Mouse (Mus musculus) embryo, embryonic 9.5 days (tissue): ENCODE data around the gene Nipsnap2.
"Not testable (repeated sequence)": the region's sequence is repeated elsewhere in the genome, so short reads cannot be mapped to it uniquely, and the experiment has no call there.

Experiments used
- DNase-seq: peaks from one replicate; pipeline ENCODE4 v3.0.0-alpha.2; 2017; ENCODE audit errors: extremely low spot score

Nipsnap2 gene

DNA sequence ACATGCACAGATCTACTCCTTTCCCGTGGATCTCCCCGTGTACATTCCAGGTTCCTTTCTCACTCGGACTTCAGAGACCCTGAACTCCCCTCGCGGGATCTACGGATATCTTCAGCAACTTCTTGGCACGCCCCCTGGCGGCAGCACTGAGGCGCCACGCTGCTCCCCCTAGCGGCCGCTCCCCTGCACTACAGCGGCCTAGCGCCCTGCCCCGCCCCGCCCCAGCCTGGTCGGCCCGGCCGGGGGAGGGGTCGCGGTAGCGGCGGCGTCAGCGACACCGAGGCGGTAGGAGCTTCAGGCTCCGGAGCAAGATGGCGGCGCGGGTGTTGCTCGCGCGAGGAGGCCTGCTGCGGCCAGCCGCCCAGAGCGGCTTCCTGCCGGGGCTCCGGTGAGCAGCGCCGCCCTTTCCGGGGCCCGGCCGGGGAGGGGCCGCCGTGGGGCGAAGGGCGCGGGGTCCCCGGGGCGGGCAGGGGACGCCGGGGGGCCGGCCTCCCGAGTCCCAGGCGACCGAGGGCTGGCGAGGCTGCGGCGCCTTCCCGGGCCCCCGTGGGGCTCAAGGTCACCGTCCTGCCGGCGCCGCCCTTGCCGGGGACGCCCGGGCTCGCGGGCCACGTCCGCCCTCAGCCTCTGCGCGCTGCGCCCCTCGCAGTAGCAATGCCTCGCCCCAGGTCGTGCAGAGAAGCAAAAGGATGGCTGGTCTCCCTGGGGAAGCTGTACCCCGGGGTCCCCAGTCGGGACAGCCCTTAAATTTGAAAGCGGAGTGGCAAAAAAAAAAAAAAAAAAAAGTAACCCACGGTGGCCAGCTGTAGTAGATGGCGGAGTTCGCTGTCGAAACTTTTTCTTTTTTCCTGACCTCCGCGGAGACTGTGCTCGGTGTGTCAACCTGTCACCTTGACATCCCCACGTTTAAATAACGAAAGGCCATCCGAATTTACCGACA, at the start of gene Nipsnap2:
Gene Nipsnap2, plus strand, starts transcription at position 230 of the 940 bp plus-strand sequence.
- peak; percentile 99 for DNase-seq

DNA sequence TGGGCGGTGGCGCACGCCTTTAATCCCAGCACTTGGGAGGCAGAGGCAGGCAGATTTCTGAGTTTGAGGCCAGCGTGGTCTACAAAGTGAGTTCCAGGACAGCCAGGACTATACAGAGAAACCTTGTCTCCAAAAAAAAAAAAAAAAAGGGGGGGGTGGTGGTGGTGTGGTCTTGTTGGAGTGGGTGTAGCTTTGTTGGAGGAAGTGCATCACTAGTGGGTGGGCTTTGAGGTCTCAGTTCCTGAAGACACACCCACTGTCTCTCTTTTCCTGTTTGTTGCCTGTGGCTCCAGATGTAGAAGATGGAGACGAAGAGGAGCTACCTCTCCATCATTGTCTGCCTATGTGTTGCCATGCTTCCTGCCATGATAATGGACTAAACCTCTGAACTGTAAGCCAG, 39.7 kb upstream of the Nipsnap2 start:
- DNase-seq: not testable (repeated sequence)

DNA sequence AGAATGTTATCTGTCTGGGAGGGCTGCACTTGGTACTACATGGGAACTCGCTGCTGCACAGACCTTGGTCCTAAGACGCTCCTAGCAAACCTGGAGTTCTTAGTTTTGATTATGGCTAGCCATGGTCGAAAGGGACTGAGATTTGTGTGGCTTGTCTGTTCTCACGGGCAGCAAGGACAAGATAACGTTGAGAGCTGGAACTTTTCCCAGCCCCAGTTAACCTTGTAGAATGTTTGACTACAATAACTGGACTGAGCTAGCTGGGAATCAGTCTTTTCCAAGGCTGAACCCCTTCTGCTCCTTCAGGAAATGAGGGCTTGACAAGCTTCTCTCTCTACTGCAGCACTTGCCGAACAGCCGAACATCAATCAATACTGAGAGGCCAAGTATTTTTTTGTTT, 37.2 kb upstream of the Nipsnap2 start:
- no peak for DNase-seq

DNA sequence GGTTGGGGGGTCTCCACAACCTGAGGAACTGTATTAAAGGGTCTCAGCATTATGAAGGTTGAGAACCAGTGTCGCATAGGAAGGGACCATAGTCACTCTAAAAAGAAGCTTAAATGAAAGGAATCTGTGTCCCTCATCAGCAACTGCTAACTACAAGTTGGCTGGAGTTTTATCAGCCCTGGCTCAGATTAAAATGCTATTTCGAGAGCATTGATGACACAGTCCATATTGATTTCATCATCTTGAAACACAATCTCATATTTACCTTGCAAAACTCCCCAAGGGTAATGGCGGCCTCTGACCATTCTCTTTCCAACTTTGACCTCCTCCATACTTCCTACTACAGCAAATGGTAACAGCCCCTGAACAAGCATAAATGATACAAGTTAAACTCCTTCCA, 34.3 kb upstream of the Nipsnap2 start:
- DNase-seq: no peak

DNA sequence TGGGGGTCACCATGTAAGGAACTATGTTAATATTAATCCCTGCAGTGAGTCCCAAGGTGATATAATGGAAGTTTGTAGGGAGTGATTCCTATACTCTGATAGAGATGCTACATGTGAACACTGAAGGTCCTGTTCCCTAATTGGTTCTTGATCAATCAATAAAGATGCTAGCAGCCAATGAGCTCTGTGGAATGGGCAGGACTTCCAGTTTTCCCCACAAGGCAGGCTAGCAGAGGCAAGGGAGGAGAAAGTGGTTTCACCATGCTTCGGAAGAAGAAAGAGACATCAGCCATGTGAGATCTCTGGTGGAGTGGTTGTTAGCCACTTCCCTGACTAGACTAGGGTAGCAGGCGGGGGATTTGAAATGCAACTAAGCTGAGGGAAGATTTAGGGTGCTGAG, 24.4 kb upstream of the Nipsnap2 start:
- no peak for DNase-seq

DNA sequence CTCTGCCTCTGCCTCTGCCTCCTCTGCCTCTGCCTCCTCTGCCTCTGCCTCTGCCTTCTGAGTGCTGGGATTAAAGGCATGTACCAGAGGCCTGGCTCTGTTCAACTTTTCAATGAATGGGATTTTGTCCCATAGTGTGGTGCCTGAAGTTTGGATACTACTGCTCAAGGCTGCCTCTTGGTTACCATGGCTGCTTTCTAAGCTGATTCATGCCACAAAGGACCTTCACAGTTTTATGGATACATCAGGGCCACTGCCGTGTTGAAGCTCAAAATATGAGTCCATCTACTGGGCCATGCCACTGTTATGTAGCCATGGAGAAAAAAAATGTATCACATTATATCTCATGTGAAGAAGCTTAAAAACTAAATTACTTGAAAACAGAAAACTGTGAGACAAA, 23.2 kb upstream of the Nipsnap2 start:
- DNase-seq: no peak

DNA sequence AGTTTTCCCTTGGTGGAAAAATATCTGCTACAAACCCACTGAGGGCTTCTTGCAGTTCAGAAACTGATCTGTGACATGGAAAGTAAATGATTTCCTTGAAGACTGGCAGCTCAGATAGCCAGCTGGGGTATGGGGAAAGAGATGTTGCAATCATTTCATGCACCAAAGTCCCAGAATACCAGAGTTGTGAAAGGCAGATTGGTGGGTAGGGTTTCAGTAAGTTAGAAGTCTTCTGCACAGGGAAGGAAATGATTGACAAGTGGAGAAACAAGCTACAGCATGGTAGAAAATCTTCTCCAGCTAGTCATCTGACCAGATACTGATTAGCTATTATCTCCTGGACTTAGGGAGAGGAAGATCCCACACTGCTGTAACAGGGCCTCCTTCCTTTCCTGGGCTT, 21.5 kb upstream of the Nipsnap2 start:
- no peak for DNase-seq

DNA sequence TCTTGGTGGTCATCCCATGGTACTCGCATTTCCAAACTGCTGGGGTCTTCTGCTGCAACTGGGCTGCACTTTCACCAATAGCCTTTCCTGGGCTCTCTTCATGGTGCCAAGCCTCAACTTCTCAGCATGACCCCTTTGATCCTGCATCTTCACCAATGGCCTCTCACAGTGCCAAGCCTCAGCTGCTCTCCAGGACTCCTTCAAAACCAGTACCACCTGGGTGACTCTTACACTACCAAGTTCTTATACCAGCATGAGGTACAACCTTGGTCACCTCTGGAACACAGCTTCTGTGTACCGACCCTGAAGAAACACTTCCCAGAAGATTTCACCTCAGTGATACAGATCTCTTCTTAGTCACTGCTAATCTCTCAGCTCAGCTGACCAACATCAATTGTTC, 16.5 kb upstream of the Nipsnap2 start, which contains the start of gene Sept14:
Gene Sept14, minus strand, starts transcription at position 101 of the 400 bp plus-strand sequence.
- no peak for DNase-seq

DNA sequence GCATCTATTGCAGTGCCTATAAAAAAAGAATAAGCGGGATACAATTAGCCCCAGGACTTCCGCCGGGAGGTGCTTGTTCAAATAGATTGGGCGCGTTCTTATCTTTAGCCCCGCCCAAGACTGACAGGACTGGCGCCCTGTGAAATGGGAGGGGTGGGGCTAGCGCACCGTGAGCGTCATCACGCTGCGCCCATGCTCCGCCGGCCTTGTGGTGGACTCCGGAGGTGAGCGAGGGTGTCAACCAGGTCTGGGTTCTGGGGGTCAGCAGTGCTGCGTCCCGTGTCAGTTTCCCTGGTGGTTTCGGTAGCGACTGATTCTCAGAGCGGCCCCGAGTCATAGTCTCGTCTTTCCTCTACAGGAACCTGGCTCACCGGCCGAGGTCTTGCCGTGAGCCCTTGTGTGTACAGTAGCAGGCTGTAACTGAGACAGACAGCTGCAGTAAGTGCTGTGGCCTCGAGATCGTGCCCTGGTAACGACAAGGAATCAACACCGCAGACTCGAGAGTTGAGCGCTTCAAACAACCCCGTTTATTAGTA, 9.5 kb upstream of the Nipsnap2 start, which contains the start of gene Mrps17:
Gene Mrps17, plus strand, starts transcription at position 172 of the 536 bp plus-strand sequence.
- peak; percentile 91 for DNase-seq

DNA sequence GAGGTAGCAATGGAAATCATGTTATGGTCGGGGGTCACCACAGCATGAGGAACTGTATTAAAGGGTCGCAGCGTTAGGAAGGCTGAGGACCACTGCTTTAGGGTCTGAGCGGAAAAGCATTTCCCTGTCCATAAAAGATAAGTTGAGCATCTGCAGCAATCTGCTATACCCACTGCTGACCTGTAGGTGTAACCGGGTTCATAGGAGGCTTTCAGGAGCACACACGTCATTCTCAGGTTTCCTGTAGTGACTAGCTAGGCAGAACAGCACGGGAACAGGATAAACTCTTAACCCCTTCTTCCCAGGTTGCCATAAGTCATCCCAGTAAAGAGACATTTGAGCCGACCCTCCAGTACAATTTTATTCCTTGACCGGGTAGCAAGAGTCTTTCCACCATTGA, 7.8 kb upstream of the Nipsnap2 start:
- no peak for DNase-seq

DNA sequence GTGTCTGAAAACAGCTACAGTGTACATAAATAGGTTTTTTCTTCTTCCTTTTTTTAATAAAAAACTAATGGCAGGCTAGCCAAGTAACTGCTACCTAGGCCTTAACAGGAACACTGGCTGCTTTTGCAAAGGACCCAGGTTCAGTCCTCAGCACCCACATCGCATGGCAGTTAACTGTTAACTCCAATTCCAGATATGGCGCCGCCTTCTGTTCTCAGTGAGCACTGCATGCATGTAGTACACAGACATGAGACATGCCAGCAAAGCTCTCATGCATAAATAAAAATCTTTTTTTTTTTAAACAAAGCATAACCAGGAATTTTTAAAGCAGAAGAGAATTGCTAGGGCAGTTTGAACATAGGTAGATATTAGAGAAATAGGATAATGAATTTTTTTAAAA, 4.7 kb upstream of the Nipsnap2 start:
- no peak for DNase-seq

DNA sequence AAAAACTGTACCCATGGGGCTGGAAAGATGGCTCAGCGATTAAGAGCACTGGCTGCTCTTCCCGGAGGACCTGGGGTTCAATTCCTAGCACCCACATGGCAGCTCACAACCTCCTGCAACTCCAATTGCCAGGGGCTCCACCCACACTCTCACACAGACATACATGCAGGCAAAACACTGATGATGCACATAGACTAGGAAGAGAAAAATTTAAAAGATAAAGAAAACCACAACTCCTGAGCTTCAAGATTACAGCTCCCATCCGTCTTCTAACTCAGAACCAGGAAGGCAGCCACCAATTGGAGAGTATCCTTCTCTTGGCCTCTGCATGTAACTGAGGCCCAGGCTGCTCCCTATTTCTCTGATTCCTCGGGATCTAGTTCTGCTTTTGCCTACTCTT, 595 bp upstream of the Nipsnap2 start:
- no peak for DNase-seq

DNA sequence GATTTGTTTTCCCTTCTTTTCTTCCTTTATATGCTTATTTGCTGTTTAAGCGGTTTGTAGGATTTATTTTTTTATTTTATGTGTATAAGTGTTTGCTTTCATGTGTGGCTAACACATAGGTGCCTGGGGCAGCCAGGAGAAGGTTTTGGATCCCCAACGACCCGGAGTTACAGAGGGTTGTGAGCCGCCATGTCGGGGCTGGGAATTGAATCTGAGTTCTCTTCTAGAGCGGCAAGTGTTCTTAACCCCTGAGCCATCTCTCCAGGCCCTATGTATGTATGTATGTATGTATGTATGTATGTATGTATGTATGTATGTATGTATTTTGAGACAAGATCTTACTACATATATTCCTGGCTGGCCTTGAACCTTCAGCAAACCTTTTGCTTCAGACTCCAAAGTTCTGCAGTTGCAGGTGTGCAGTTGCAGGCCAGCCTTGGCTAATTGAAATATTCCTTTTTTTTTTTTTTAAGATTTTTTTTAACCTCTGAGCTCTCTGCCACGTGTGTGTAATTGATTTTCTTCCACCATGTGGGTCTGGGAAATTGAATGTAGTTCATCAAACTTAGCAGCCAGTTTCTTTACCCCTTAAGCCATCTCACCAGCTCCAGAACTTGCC, 1.0 kb downstream of the Nipsnap2 start:
- DNase-seq: peak; percentile 32

DNA sequence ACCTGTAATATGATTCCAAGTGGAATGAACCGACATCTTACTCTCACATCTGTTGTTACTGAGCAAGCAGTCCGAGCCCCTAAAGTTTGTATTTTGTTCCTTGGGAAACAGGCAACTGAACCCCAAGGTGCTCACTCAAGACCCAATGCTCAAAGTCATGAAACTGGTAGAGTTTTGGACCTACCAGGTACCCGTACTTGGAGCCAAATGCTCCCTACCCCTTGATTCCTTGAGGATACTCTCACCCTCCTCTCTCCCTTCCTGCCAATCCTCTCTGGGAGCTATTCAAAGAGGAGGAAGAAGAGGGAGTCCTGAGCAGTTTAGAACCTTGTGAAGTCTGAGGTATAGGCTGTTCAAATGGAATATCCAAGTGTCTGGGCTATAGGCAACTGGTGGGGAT, 1.9 kb downstream of the Nipsnap2 start:
- DNase-seq: no peak

DNA sequence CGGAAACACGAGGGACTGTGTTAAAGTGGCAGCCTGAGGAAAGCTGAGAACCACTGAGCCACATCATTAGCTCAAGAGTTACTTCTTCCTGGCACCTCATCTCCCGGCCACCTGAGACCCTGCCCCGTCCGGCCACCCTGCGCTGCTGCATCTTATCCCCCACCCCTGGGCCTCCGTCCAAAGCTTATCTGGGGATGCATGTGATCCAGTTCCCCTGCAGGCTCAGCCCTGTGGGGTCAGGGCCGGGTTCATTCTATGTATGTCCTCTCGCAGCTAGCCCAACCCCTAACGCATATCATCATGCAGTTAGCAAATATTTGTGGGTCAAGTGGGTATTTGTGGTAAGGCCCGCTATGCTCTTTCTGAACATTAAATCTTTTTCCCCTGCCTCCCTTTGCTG, 4.4 kb downstream of the Nipsnap2 start:
- DNase-seq: no peak

DNA sequence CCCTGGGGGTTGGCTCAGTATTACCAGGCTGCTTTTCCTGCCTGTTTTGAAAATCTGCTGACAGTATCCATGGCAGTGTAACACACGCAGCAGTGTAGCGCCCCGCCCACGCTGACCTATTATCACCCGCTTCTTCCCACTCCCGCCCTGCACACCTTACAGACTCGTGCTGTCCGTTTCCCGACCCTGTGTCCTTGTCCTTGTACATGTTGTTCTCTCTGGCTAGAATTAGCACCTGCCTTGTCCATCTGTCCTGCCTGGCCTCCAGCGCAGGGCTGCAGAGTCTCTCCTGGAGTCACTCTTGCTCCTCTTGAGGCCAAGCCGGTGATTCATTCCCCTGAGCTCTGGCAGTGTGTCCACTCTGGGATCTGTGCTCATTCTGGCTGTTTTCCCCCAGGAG, 5.5 kb downstream of the Nipsnap2 start:
- no peak for DNase-seq

DNA sequence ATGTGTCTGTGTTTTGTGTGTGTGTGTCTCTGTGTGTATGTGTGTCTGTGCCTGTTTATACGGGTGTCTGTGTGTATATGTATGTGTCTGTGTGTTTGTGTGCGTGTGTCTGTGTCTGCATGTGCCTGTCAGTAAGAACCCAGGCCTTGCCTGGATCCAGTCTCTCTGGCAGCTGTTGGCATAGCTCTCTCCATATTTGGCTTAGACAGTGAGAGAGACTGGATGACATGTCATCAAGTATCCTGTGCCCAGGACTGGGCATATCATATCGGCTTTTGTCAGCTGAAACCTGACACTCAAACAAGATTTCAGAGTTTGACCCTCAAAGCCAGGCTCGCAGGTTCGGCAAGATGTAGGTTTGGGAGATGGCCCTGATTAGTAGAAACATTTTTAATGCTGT, 6.2 kb downstream of the Nipsnap2 start:
- DNase-seq: no peak

DNA sequence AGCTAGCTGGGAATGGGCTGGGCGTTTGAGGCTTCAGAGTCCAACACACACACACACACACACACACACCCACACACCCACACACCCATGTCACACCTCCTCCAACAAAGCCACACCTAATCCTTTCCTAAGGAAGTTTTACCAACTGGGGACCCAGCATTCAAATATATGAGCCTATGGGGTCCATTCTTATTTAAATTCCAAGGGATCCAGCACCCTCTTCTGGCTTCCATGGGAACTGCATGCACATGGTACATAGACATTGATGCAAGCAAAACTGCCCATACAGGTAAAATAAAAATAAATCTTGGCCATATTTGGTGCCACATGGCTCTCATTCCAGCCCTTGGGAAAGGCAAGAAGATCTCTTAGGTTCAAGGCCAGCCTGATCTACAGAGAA, 16.1 kb downstream of the Nipsnap2 start:
- DNase-seq: no peak

DNA sequence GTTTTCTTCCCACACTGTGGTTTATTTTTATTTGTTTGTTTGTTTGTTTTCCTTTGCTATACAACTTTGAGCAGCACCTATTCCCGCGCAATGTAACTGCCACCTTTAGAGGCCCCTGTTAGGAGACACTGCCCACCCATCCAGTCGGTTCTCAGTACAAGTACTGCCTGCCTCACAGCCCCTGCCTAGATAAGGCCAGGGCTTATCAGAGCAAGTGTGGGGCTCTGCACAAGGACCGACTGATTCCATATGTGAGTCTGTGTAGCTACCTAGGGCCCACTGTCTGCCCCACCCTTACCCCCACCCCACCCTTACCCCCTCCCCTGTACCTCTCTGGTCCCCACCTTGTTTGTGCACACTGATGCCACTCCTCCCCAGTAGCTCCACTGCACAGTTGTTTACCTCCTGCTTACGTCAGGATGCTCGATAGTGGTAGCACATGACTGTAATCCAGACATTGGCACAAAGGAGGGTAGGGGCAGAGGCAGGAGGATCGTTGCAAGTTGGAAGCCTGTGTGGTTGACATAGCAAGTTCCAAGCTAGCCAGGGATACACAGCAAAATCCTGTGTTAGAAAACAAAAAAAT, 18.1 kb downstream of the Nipsnap2 start:
- DNase-seq: no peak

DNA sequence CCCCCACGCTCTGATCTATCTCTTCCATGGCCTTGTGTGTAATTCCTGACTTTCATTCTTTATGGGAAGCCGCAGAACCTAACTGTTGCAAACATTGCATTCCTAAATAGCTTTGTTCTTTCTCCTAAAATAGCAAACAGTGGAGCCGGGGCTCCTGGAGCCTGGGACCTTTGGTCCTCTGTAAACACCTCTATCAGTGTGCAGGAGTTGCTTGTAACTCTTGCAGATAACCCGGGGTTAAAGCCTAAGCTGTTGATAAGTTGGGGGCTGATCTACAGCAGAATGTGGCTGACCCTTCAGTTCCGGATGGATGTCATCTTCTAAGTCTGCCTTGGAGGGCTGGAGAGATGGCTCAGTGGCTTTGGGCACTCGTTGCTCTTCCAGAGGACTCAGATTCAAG, 19.2 kb downstream of the Nipsnap2 start:
- no peak for DNase-seq

DNA sequence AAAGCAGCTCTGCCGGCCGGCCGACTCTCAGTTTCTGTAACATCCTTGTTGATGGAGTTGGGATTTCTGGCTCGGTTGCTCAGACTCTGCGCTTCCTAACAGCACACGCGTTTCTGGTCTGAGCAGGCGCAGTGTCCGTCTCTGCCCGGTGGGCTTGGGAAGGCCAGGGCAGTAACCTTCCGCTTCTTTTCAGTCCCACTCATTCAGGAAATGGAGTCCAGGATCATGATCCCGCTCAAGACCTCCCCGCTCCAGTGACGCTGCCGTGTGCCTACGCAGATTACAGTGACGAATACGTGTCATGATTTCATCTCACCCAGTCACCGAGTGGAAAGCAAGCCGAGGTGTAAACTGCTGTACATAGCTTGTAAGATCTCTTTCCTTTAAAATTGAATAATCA, 32.0 kb downstream of the Nipsnap2 start:
- no peak for DNase-seq

DNA sequence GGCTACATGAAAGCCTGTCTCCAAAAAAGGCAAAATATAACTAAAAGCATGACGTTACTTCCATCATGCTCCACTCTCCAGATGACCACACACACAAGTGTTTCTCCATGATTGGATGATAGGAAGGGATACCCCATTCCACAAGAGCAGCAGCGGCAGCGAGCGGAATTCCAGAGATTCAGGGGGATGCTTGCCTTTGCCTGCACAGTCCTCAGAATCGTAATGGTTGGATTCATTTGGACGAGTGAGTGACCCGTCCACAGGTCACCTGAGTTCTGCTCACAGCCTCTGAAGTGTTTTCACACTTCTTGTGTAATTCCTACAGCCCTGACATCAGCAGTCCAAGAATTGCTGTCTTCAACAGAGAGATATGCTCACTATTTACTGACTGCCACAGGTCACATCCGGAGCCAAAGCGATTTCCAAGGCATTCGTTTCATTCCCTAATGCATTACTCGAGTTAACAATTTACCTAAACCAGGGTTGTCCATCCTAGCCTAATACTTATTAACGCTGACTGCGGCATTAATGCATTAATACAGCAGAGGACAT, 35.1 kb downstream of the Nipsnap2 start:
- DNase-seq: no peak
